ENCODE assay signal across 10 mouse cellular contexts in the genomic region with DNA sequence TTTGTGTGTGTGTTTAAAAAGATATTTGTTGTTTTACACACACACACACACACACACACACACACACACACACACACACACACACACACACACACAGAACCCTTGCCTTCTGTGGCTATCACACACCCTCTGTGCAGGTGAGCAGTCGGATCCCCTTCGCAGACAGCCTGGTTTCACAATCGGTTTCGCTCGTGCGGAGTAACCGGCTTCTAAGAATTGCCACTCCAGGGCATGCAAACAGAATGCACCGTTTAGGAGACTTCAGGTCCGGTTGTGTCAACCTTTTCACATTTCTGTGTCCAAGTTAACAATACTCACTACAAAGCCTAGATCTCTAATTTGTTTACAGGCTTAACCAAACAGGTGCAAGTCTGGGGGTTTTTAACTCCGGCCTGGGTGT. TPM values are rescaled to one million over a fixed set of nuclear protein-coding genes. Genes with fewer than 3 reads are reported as not detected.
DNase-seq lines count a peak whose midpoint lies in the region; ATAC-seq lines count a peak whose summit lies in the region.
"Had no signal": no experiment of that assay in that cellular context is flagged by ENCODE, and none has a peak within 500 bp of the region (broad histone marks: within the 10 kb centered on the region; RNA-seq: fewer than 3 reads in every experiment).

No protein-coding gene starts in this region.

- peaks cover 18% of the 10 kb centered on the region for H3K27me3 ChIP-seq in hindbrain, embryonic 15.5 days
- H3K27me3 ChIP-seq in hindbrain, embryonic 14.5 days (ENCODE audit: control insufficient read depth, insufficient read depth, low read length) = peaks cover 31% of the 10 kb centered on the region; the same call in 1 of the 2 replicates
- H3K27me3 ChIP-seq in embryonic facial prominence, embryonic 14.5 days (replicated peaks; ENCODE audit: control insufficient read depth, insufficient read depth, low read length) = peaks cover 15% of the 10 kb centered on the region
- H3K27me3 ChIP-seq in lung, embryonic 16.5 days (ENCODE audit: control insufficient read depth, insufficient read depth, low read depth, low read length) = peaks cover 11% of the 10 kb centered on the region

- H3K9me3 ChIP-seq in hindbrain, embryonic 15.5 days = no peaks in the 10 kb centered on the region
- H3K9me3 ChIP-seq in hindbrain, embryonic 14.5 days (ENCODE audit: control insufficient read depth, low read length) = no peaks in the 10 kb centered on the region
- H3K9me3 ChIP-seq in embryonic facial prominence, embryonic 14.5 days (ENCODE audit: control insufficient read depth, low read length) = no peaks in the 10 kb centered on the region
- no peaks in the 10 kb centered on the region for H3K9me3 ChIP-seq in lung, embryonic 16.5 days (ENCODE audit: control insufficient read depth, low read length)
- H3K9me3 ChIP-seq: neural tube, embryonic 13.5 days had no signal

- H3K27ac ChIP-seq in hindbrain, embryonic 15.5 days (replicated peaks) = no peak overlapping the region
- H3K27ac ChIP-seq in hindbrain, embryonic 14.5 days = no peak overlapping the region
- no peak overlapping the region for H3K27ac ChIP-seq in embryonic facial prominence, embryonic 14.5 days (replicated peaks; ENCODE audit: low read depth, low read length)
- H3K27ac ChIP-seq in lung, embryonic 16.5 days (ENCODE audit: low read length) = no peak overlapping the region
- H3K27ac ChIP-seq: neural tube, embryonic 13.5 days had no signal

- H3K4me1 ChIP-seq in hindbrain, embryonic 15.5 days (replicated peaks) = peaks cover 4% of the 10 kb centered on the region; the same call in 1 of the 2 replicates
- peaks cover 3% of the 10 kb centered on the region; the same call in 1 of the 2 replicates for H3K4me1 ChIP-seq in hindbrain, embryonic 14.5 days (replicated peaks; ENCODE audit: control insufficient read depth, insufficient read depth, low read length)
- H3K4me1 ChIP-seq in embryonic facial prominence, embryonic 14.5 days (ENCODE audit: control insufficient read depth, insufficient read depth, low read length) = 0 out of 2 replicates have a peak, but pooled peaks cover 4% of the 10 kb centered on the region
- peaks cover 4% of the 10 kb centered on the region; the same call in 1 of the 2 replicates for H3K4me1 ChIP-seq in lung, embryonic 16.5 days (replicated peaks; ENCODE audit: control insufficient read depth, insufficient read depth, low read length)

- DNase-seq in hindbrain, embryonic 14.5 days (ENCODE audit: low spot score) = no peak
- DNase-seq in CD4-positive, CD25-positive, alpha-beta regulatory T cell, adult 2 months (ENCODE audit: low read depth, low spot score) = peak; percentile 40
- DNase-seq in embryonic facial prominence, embryonic 14.5 days (ENCODE audit: low spot score) = no peak
- DNase-seq in gastrocnemius, postnatal 36 days = no peak
- no peak for DNase-seq in cerebellum, adult 11 months
- no peak for DNase-seq in gastrocnemius, postnatal 4 days (ENCODE audit: low spot score in 2 of 2)

- H3K36me3 ChIP-seq in hindbrain, embryonic 15.5 days = no peaks in the 10 kb centered on the region
- no peaks in the 10 kb centered on the region for H3K36me3 ChIP-seq in hindbrain, embryonic 14.5 days (replicated peaks; ENCODE audit: control insufficient read depth, insufficient read depth)
- no peaks in the 10 kb centered on the region for H3K36me3 ChIP-seq in embryonic facial prominence, embryonic 14.5 days (ENCODE audit: control insufficient read depth, insufficient read depth, low read length)
- no peaks in the 10 kb centered on the region for H3K36me3 ChIP-seq in lung, embryonic 16.5 days (ENCODE audit: control insufficient read depth, insufficient read depth, low read length)
- H3K36me3 ChIP-seq: neural tube, embryonic 13.5 days had no signal

- intact Hi-C loops in gastrocnemius, postnatal 36 days (cut with DNase I) = no loop called here

- ATAC-seq in hindbrain, embryonic 15.5 days (ENCODE audit: low FRiP score, low read depth) = no peak
- no peak for ATAC-seq in hindbrain, embryonic 14.5 days (ENCODE audit: low FRiP score)
- ATAC-seq in embryonic facial prominence, embryonic 14.5 days (ENCODE audit: low read depth) = no peak
- ATAC-seq in lung, embryonic 16.5 days (ENCODE audit: low read depth) = no peak
- ATAC-seq: forebrain, embryonic 16.5 days had no signal

- no peak overlapping the region for H3K9ac ChIP-seq in hindbrain, embryonic 15.5 days
- H3K9ac ChIP-seq in hindbrain, embryonic 14.5 days = no peak overlapping the region
- no peak overlapping the region for H3K9ac ChIP-seq in embryonic facial prominence, embryonic 14.5 days (ENCODE audit: low read depth, low read length)
- no peak overlapping the region for H3K9ac ChIP-seq in lung, embryonic 16.5 days (ENCODE audit: low read length)
- H3K9ac ChIP-seq: neural tube, embryonic 13.5 days had no signal

- 37% methylated on average over 10 of the region's 10 CpGs for WGBS in hindbrain, embryonic 15.5 days
- WGBS in hindbrain, embryonic 14.5 days = 47% methylated on average over 10 of the region's 10 CpGs
- 25% methylated on average over 10 of the region's 10 CpGs for WGBS in embryonic facial prominence, embryonic 14.5 days
- 23% methylated on average over 10 of the region's 10 CpGs for WGBS in lung, embryonic 16.5 days

- H3K4me3 ChIP-seq in hindbrain, embryonic 15.5 days = no peak overlapping the region
- H3K4me3 ChIP-seq in hindbrain, embryonic 14.5 days (replicated peaks; ENCODE audit: low read length) = no peak overlapping the region
- peak overlapping the region; percentile 36; the same call in 1 of the 2 replicates for H3K4me3 ChIP-seq in embryonic facial prominence, embryonic 14.5 days (ENCODE audit: low read depth, low read length)
- H3K4me3 ChIP-seq in lung, embryonic 16.5 days (ENCODE audit: low read length) = peak overlapping the region; percentile 43

- H3K4me2 ChIP-seq in hindbrain, embryonic 15.5 days = peak overlapping the region; percentile 45
- no peak overlapping the region for H3K4me2 ChIP-seq in hindbrain, embryonic 14.5 days (replicated peaks)
- peak overlapping the region; percentile 63 for H3K4me2 ChIP-seq in embryonic facial prominence, embryonic 14.5 days (ENCODE audit: low read depth, low read length)
- peak overlapping the region; percentile 62 for H3K4me2 ChIP-seq in lung, embryonic 16.5 days (ENCODE audit: low read depth, low read length)

RNA-seq across cellular contexts. Expression of a gene that starts 50.4 kb away (rescaled TPM):
- 1,232 and 1,269 TPM in 2 replicates for polyA plus RNA-seq in hindbrain, embryonic 15.5 days (2015; fragmentation: Nextera tagmentation; extraction: Ambion mirVana)
- polyA plus RNA-seq in hindbrain, embryonic 14.5 days (2014; fragmentation: Nextera tagmentation; extraction: Ambion mirVana) = 1,306 and 1,409 TPM in 2 replicates
- 1,259 and 1,407 TPM in 2 replicates for polyA plus RNA-seq in embryonic facial prominence, embryonic 14.5 days (2014; fragmentation: Nextera tagmentation; extraction: Ambion mirVana)
- polyA plus RNA-seq in lung, embryonic 16.5 days (2015; fragmentation: Nextera tagmentation; extraction: Ambion mirVana) = 1,519 and 1,646 TPM in 2 replicates
- total RNA-seq in gastrocnemius, postnatal 36 days (2021) = 100 to 1,000 TPM; 216 to 254 TPM
- 100 to 1,000 TPM; 661 to 709 TPM for total RNA-seq in gastrocnemius, postnatal 4 days (2021)

RNA-seq across cellular contexts. Expression of a gene that starts 51.5 kb away (rescaled TPM):
- polyA plus RNA-seq in hindbrain, embryonic 15.5 days (2015; fragmentation: Nextera tagmentation; extraction: Ambion mirVana) = 21.8 and 21.9 TPM in 2 replicates
- 24.3 and 24.9 TPM in 2 replicates for polyA plus RNA-seq in hindbrain, embryonic 14.5 days (2014; fragmentation: Nextera tagmentation; extraction: Ambion mirVana)
- polyA plus RNA-seq in embryonic facial prominence, embryonic 14.5 days (2014; fragmentation: Nextera tagmentation; extraction: Ambion mirVana) = 22.6 and 23.5 TPM in 2 replicates
- 27.0 and 28.6 TPM in 2 replicates for polyA plus RNA-seq in lung, embryonic 16.5 days (2015; fragmentation: Nextera tagmentation; extraction: Ambion mirVana)
- 1 to 10 TPM; 4.8 to 5.0 TPM for total RNA-seq in gastrocnemius, postnatal 36 days (2021)
- 10 to 100 TPM; 12.6 to 13.1 TPM for total RNA-seq in gastrocnemius, postnatal 4 days (2021)

Comparison
In these comparisons a context has a peak if more than half of its experiments do, and no peak if none do; other contexts are left out.
1. H3K4me3 ChIP-seq: peak in embryonic facial prominence, embryonic 14.5 days (single experiment) and lung, embryonic 16.5 days (single experiment); none in hindbrain, embryonic 15.5 days (single experiment) and hindbrain, embryonic 14.5 days (single experiment).